In genomic region chr1:78546258-78546657, GRCm38 (mm10) we compare ENCODE assay signal across 30 mouse cellular contexts. TPM values are rescaled to one million over a fixed set of nuclear protein-coding genes. Genes with fewer than 3 reads are reported as not detected.
"Had no signal": no experiment of that assay in that cellular context is flagged by ENCODE, and none has a peak within 500 bp of the region (broad histone marks: within the 10 kb centered on the region; RNA-seq: fewer than 3 reads in every experiment).

No protein-coding gene starts in this region.

- H3K4me2 ChIP-seq: embryonic facial prominence, embryonic 12.5 days; embryonic facial prominence, embryonic 13.5 days; embryonic facial prominence, embryonic 15.5 days; forebrain, embryonic 12.5 days; forebrain, embryonic 13.5 days; forebrain, embryonic 15.5 days had no signal

- H3K9me3 ChIP-seq: embryonic facial prominence, embryonic 10.5 days; embryonic facial prominence, embryonic 12.5 days; embryonic facial prominence, embryonic 15.5 days; forebrain, embryonic 10.5 days; forebrain, embryonic 13.5 days; forebrain, embryonic 15.5 days had no signal

- H3K9ac ChIP-seq: embryonic facial prominence, embryonic 12.5 days; embryonic facial prominence, embryonic 13.5 days; embryonic facial prominence, embryonic 15.5 days; forebrain, embryonic 12.5 days; forebrain, embryonic 13.5 days; forebrain, embryonic 15.5 days; forebrain, postnatal 0 days had no signal

- H3K4me3 ChIP-seq: embryonic facial prominence, embryonic 10.5 days; embryonic facial prominence, embryonic 12.5 days; embryonic facial prominence, embryonic 13.5 days; embryonic facial prominence, embryonic 15.5 days; erythroblast, embryonic 14.5 days; forebrain, embryonic 10.5 days; forebrain, embryonic 12.5 days; forebrain, embryonic 13.5 days; forebrain, embryonic 15.5 days; gastrocnemius, adult 2 months; heart, adult 2 months had no signal

- DNase-seq: cerebellum, adult 18-20 months; cerebellum, adult 2 months; cerebellum, adult 8-10 months; cerebellum, adult 9-10 months; cerebellum, adult 9-11 months; cerebellum, postnatal 10 days; cerebellum, postnatal 14 days; cerebellum, postnatal 25 days; cerebellum, postnatal 36 days; embryo, embryonic 11 days; forebrain, postnatal 0 days; gastrocnemius, adult 2 months; gastrocnemius, postnatal 10 days; gastrocnemius, postnatal 14 days; gastrocnemius, postnatal 25 days; gastrocnemius, postnatal 36 days; heart, adult 18-20 months; heart, adult 2 months had no signal

- H3K27me3 ChIP-seq: embryonic facial prominence, embryonic 12.5 days; embryonic facial prominence, embryonic 13.5 days; embryonic facial prominence, embryonic 15.5 days; forebrain, embryonic 12.5 days; forebrain, embryonic 13.5 days; forebrain, embryonic 15.5 days had no signal

- H3K4me1 ChIP-seq: embryonic facial prominence, embryonic 12.5 days; embryonic facial prominence, embryonic 13.5 days; embryonic facial prominence, embryonic 15.5 days; forebrain, embryonic 13.5 days; forebrain, embryonic 15.5 days had no signal

- ATAC-seq: forebrain, embryonic 13.5 days; forebrain, embryonic 14.5 days; forebrain, embryonic 15.5 days; forebrain, postnatal 0 days had no signal

- H3K27ac ChIP-seq: embryonic facial prominence, embryonic 10.5 days; embryonic facial prominence, embryonic 12.5 days; embryonic facial prominence, embryonic 13.5 days; embryonic facial prominence, embryonic 15.5 days; forebrain, embryonic 10.5 days; forebrain, embryonic 12.5 days; forebrain, embryonic 13.5 days; forebrain, embryonic 15.5 days; gastrocnemius, adult 2 months; heart, adult 2 months had no signal

- H3K36me3 ChIP-seq: embryonic facial prominence, embryonic 10.5 days; embryonic facial prominence, embryonic 12.5 days; embryonic facial prominence, embryonic 13.5 days; embryonic facial prominence, embryonic 15.5 days; forebrain, embryonic 10.5 days; forebrain, embryonic 12.5 days; forebrain, embryonic 15.5 days had no signal

RNA-seq across cellular contexts. Expression of gene BC035947, which starts 34.3 kb away (rescaled TPM):
- polyA plus RNA-seq: erythroblast, embryonic 14.5 days had no signal

RNA-seq across cellular contexts. Expression of gene Mogat1, which starts 35.5 kb away (rescaled TPM):
- polyA plus RNA-seq: cortical plate, adult 2 months; erythroblast, embryonic 14.5 days; forebrain, embryonic 11.5 days; forebrain, embryonic 12.5 days; forebrain, embryonic 14.5 days; forebrain, embryonic 15.5 days had no signal
